7 mouse cellular contexts compared by ENCODE assay signal in the genomic region with DNA sequence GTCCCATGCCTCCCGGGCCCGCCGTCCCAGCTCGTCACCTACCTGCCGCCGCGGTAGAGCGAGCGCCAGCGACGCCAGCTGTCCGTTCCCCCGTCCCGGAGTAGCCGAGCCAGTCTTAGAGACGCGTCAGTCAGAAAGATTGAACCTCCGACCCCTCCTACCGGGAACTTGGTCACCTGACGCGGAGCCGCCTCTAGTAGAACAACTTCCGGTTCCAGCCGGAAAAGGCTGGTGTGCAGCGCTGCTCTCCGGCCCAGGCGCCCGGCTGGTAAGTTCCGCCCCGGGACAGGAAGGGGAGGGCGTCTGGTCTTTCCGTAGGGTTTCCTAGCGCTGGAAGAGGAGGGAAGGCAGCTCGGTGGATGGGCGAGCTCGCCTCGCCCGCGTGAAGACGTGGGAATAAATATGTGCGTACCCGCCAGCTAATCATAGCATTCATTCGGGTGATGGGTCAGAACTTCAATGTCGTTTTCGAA. TPM values are rescaled to one million over a fixed set of nuclear protein-coding genes. Genes with fewer than 3 reads are reported as not detected.
A peak's percentile ranks its signal among the peaks of the same experiment; 100 is the strongest.
DNase-seq lines count a peak whose midpoint lies in the region; ATAC-seq lines count a peak whose summit lies in the region.

TSS of gene Rnf185 (minus strand) at position 197 of the 473 bp plus-strand sequence.

- peak within 1 kb of the TSS; percentile 75 for H3K4me3 ChIP-seq in intestine, embryonic 15.5 days (replicated peaks)
- peak within 1 kb of the TSS; percentile 82 for H3K4me3 ChIP-seq in midbrain, embryonic 10.5 days

- intact Hi-C loops in gastrocnemius, postnatal 36 days (cut with DNase I): no loop called here
- intact Hi-C loops in left cerebral cortex, postnatal 25 days (cut with DNase I): loop anchor here (5.0 to 10.0 kb wide), 2 partner anchors 65 to 193 kb away; partner anchors contain the start of gene Morc2a

- H3K4me2 ChIP-seq in intestine, embryonic 15.5 days (replicated peaks): peak within 1 kb of the TSS; percentile 74

- peak; percentile 97 for ATAC-seq in intestine, embryonic 15.5 days

- H3K27me3 ChIP-seq in intestine, embryonic 15.5 days (replicated peaks): no peaks in the 10 kb centered on the region
- H3K27me3 ChIP-seq in midbrain, embryonic 10.5 days (ENCODE audit: low read depth, poor library complexity, severe bottlenecking): no peaks in the 10 kb centered on the region

- WGBS in intestine, embryonic 15.5 days: under 1% methylated on average over 45 of the region's 45 CpGs
- WGBS in midbrain, embryonic 10.5 days: under 1% methylated on average over 45 of the region's 45 CpGs

- H3K27ac ChIP-seq in intestine, embryonic 15.5 days: peak within 1 kb of the TSS; percentile 92
- H3K27ac ChIP-seq in midbrain, embryonic 10.5 days (replicated peaks): peak within 1 kb of the TSS; percentile 88

- DNase-seq in adrenal gland, adult 2 months: peak; percentile 97
- DNase-seq in embryo, embryonic 11.5 days (ENCODE audit: low read depth, low spot score): peak; percentile 88
- DNase-seq in gastrocnemius, postnatal 36 days: peak; percentile 77 to 91
- peak; percentile 94 to 98 for DNase-seq in left cerebral cortex, postnatal 25 days (ENCODE audit: low spot score in 2 of 2)
- DNase-seq in midbrain, embryonic 10.5 days (ENCODE audit: low spot score): peak; percentile 96
- DNase-seq in right cerebral cortex, postnatal 4 days: peak; percentile 87

- no peaks in the 10 kb centered on the region for H3K9me3 ChIP-seq in intestine, embryonic 15.5 days
- H3K9me3 ChIP-seq in midbrain, embryonic 10.5 days (replicated peaks): no peaks in the 10 kb centered on the region

- peak within 1 kb of the TSS; percentile 78 for H3K9ac ChIP-seq in intestine, embryonic 15.5 days

- peaks cover 10% of the 10 kb centered on the region for H3K4me1 ChIP-seq in intestine, embryonic 15.5 days (replicated peaks)
- peaks cover 25% of the 10 kb centered on the region for H3K4me1 ChIP-seq in midbrain, embryonic 10.5 days

- no peaks in the 10 kb centered on the region for H3K36me3 ChIP-seq in intestine, embryonic 15.5 days
- H3K36me3 ChIP-seq in midbrain, embryonic 10.5 days: peaks cover 23% of the 10 kb centered on the region

RNA-seq across cellular contexts. Expression of gene Rnf185, which starts in this region (rescaled TPM):
- total RNA-seq in adrenal gland, adult 2 months (2021): 10 to 100 TPM; 33.5 to 36.8 TPM
- polyA plus RNA-seq in adrenal gland, adult 2 months (2012; rRNA removed): 23.0 and 33.2 TPM in 2 replicates
- total RNA-seq in gastrocnemius, postnatal 36 days (2021): 10 to 100 TPM; 15.1 to 16.1 TPM
- 31.1 and 31.2 TPM in 2 replicates for polyA plus RNA-seq in intestine, embryonic 15.5 days (2015; fragmentation: Nextera tagmentation; extraction: Ambion mirVana)
- total RNA-seq in left cerebral cortex, postnatal 25 days (2021): 10 to 100 TPM; 27.5 to 29.2 TPM
- polyA plus RNA-seq in midbrain, embryonic 10.5 days (2016; fragmentation: Nextera tagmentation; extraction: Ambion mirVana): 46.5 and 52.5 TPM in 2 replicates

Comparison
In these comparisons a context has a peak if more than half of its experiments do, and no peak if none do; other contexts are left out.
1. Peak in every context shown above with its lines: DNase-seq, ATAC-seq, H3K4me3 ChIP-seq and H3K27ac ChIP-seq.